ENCODE assay signal across 8 mouse cellular contexts in genomic region chr9:61910526-61911256, GRCm38 (mm10). TPM values are rescaled to one million over a fixed set of nuclear protein-coding genes. Genes with fewer than 3 reads are reported as not detected.
DNase-seq lines count a peak whose midpoint lies in the region; TF ChIP-seq lines count a peak whose summit lies in the region.

No protein-coding gene starts in this region.

- H3K36me3 ChIP-seq in heart, embryonic 10.5 days, result peaks cover 22% of the 10 kb centered on the region
- H3K36me3 ChIP-seq in myocyte (ENCODE audit: control insufficient read depth, insufficient read depth), result no peaks in the 10 kb centered on the region

- WGBS in heart, embryonic 10.5 days, result 27% methylated on average over 20 of the region's 20 CpGs

- intact Hi-C loops in heart, postnatal 10 days (cut with DNase I), result no loop called here
- intact Hi-C loops in heart, postnatal 25 days (cut with DNase I), result no loop called here

- no peak overlapping the region for H3K4me3 ChIP-seq in heart, embryonic 10.5 days
- no peak overlapping the region for H3K4me3 ChIP-seq in myocyte

- H3ac ChIP-seq in myocyte (ENCODE audit: control insufficient read depth, insufficient read length), result no peak overlapping the region

- H3K4me1 ChIP-seq in heart, embryonic 10.5 days, result peaks cover 20% of the 10 kb centered on the region

- DNase-seq in heart, embryonic 10.5 days (ENCODE audit: low spot score), result peak; percentile 81
- DNase-seq in heart, postnatal 10 days, result no peak
- peak; percentile 59 for DNase-seq in right cerebral cortex, postnatal 4 days
- DNase-seq in right cerebral cortex, postnatal 14 days, result no peak
- peak; percentile 63 for DNase-seq in embryo, embryonic 10.5 days (ENCODE audit: low spot score)
- no peak for DNase-seq in heart, postnatal 25 days (ENCODE audit: low spot score)
- DNase-seq in layer of hippocampus, adult 9-10 months (ENCODE audit: low spot score), result no peak

- H3K4me2 ChIP-seq in myocyte (ENCODE audit: low read depth), result no peak overlapping the region

- no peaks in the 10 kb centered on the region for H3K9me3 ChIP-seq in heart, embryonic 10.5 days

- no peak overlapping the region for H3K27ac ChIP-seq in heart, embryonic 10.5 days

- peaks cover 9% of the 10 kb centered on the region for H3K79me2 ChIP-seq in myocyte (ENCODE audit: control insufficient read depth, insufficient read depth)

- H3K27me3 ChIP-seq in heart, embryonic 10.5 days (ENCODE audit: insufficient read depth, poor library complexity, severe bottlenecking), result no peaks in the 10 kb centered on the region
- H3K27me3 ChIP-seq in myocyte (ENCODE audit: control insufficient read depth, insufficient read depth, insufficient read length), result no peaks in the 10 kb centered on the region

- no peak for TF ChIP-seq POLR2A in myocyte (IDR thresholded peaks at IDR 0.05; ENCODE audit: insufficient read length, low read depth)

TF ChIP-seq in myocyte, 11 proteins besides CTCF, POLR2A, EP300 and RAD21:
- TF ChIP-seq TCF12 (IDR thresholded peaks at IDR 0.05; ENCODE audit: insufficient read depth, poor library complexity, severe bottlenecking) (no peak), USF1 (IDR thresholded peaks at IDR 0.05; ENCODE audit: low read depth) (no peak), POLR2AphosphoS2 (IDR thresholded peaks at IDR 0.05; ENCODE audit: insufficient read length, low read depth) (peak; percentile 30), TCF3 (IDR thresholded peaks at IDR 0.05; ENCODE audit: insufficient read length, low read depth) (no peak)

RNA-seq across cellular contexts. Expression of gene Rplp1, which starts 3.7 kb away (rescaled TPM):
- 900 and 968 TPM in 2 replicates for polyA plus RNA-seq in heart, embryonic 10.5 days (2016; fragmentation: Nextera tagmentation; extraction: Ambion mirVana)
- total RNA-seq in heart, postnatal 10 days (2021), result 1,000 to 10,000 TPM; 1,715 to 1,777 TPM
- 9,411 TPM for polyA plus RNA-seq in myocyte (2012; fragmentation: generic; extraction: Trizol)
- 1,000 to 10,000 TPM; 1,445 to 1,467 TPM for total RNA-seq in heart, postnatal 25 days (2021)

RNA-seq across cellular contexts. Expression of gene Kif23, which starts 35.9 kb away (rescaled TPM):
- polyA plus RNA-seq in heart, embryonic 10.5 days (2016; fragmentation: Nextera tagmentation; extraction: Ambion mirVana), result 105 and 112 TPM in 2 replicates
- total RNA-seq in heart, postnatal 10 days (2021), result 10 to 100 TPM; 22.9 to 28.4 TPM
- 24.1 TPM for polyA plus RNA-seq in myocyte (2012; fragmentation: generic; extraction: Trizol)
- total RNA-seq in heart, postnatal 25 days (2021), result 1 to 10 TPM; 3.5 to 3.7 TPM

Comparison
In these comparisons a context has a peak if more than half of its experiments do, and no peak if none do; other contexts are left out.
1. DNase-seq: peak in heart, embryonic 10.5 days (single experiment), right cerebral cortex, postnatal 4 days (single experiment) and embryo, embryonic 10.5 days (single experiment); none in heart, postnatal 10 days (0 of 2), right cerebral cortex, postnatal 14 days (single experiment), heart, postnatal 25 days (single experiment) and layer of hippocampus, adult 9-10 months (single experiment).
2. RNA of gene Kif23, which starts 35.9 kb away (total RNA-seq): 22.9 to 28.4 TPM in heart, postnatal 10 days; 3.5 to 3.7 TPM in heart, postnatal 25 days; every median in the first group is over 4 times any median in the second.